Mouse (Mus musculus) MEL (cell line): ENCODE results near the gene Cbarp. TPM values are rescaled to one million over a fixed set of nuclear protein-coding genes. Genes with fewer than 3 reads are reported as not detected.
A peak's percentile ranks its signal among the peaks of the same experiment; 100 is the strongest.

Experiments
- DNase-seq: peaks from one replicate; pipeline ENCODE4 v3.0.0; 2011; ENCODE audit warnings: low read depth, low spot score
- H3K27ac ChIP-seq: 2 replicates; pipeline ENCODE4 v1.5.1; 2012; ENCODE audit warnings: low read depth, mild to moderate bottlenecking, control low read depth, low read length, moderate library complexity; ENCODE audit not compliant: control insufficient read depth
- H3K27me3 ChIP-seq, 2 experiments: fragments of 150-350 bp in 1 of 2; sonication (generic) in 1 of 2; 2 replicates each; pipeline ENCODE4 v1.6.1; 2012; ENCODE audit warnings: low read length in 2 of 2, mild to moderate bottlenecking in 2 of 2, improper control_type of control experiment in 1 of 2, moderate library complexity in 1 of 2; ENCODE audit not compliant: insufficient read depth in 2 of 2, control insufficient read depth in 1 of 2
- H3K36me3 ChIP-seq, 2 experiments: 2 replicates each; pipeline ENCODE4 v1.6.1; 2012 to 2014; ENCODE audit warnings: low read length in 2 of 2, improper control_type of control experiment in 1 of 2, inconsistent platforms in 1 of 2, mild to moderate bottlenecking in 1 of 2; ENCODE audit not compliant: insufficient read depth in 2 of 2, control insufficient read depth in 1 of 2
- H3K4me1 ChIP-seq, 2 experiments: fragments of 150-350 bp in 1 of 2; sonication (generic) in 1 of 2; 2 replicates each; pipeline ENCODE4 v1.6.1; 2012; ENCODE audit warnings: low read length in 2 of 2, improper control_type of control experiment in 1 of 2, mild to moderate bottlenecking in 1 of 2; ENCODE audit not compliant: insufficient read depth in 2 of 2, control insufficient read depth in 1 of 2
- H3K4me3 ChIP-seq, 2 experiments: fragments of 150-350 bp in 1 of 2; sonication (generic) in 1 of 2; 2 replicates each; pipeline ENCODE4 v1.5.1; 2012; ENCODE audit warnings: low read depth in 2 of 2, low read length in 2 of 2, mild to moderate bottlenecking in 2 of 2, moderate library complexity in 2 of 2, control low read depth in 1 of 2, improper control_type of control experiment in 1 of 2; ENCODE audit not compliant: control insufficient read depth in 1 of 2, insufficient read depth in 1 of 2
- H3K79me2 ChIP-seq: 2 replicates; pipeline ENCODE4 v1.6.1; 2012; ENCODE audit warnings: mild to moderate bottlenecking, low read length, moderate library complexity; ENCODE audit not compliant: control insufficient read depth, poor library complexity, insufficient read depth
- H3K9ac ChIP-seq: 2 replicates; pipeline ENCODE4 v1.6.1; 2012; ENCODE audit warnings: low read depth, mild to moderate bottlenecking, control low read depth, low read length, moderate library complexity; ENCODE audit not compliant: control insufficient read depth, poor library complexity, severe bottlenecking
- H3K9me3 ChIP-seq: fragments of 150-350 bp; sonication (generic); replicated peaks from 2 replicates; pipeline ENCODE4 v1.6.1; 2012; ENCODE audit warnings: mild to moderate bottlenecking, low read length, improper control_type of control experiment, moderate library complexity; ENCODE audit not compliant: insufficient read depth
- BHLHE40 ChIP-seq: IDR thresholded peaks from 2 replicates; pipeline ENCODE4 v1.6.1; 2012; ENCODE audit warnings: low read depth, mild to moderate bottlenecking, inconsistent platforms, low read length, improper control_type of control experiment, borderline replicate concordance
- CTCF ChIP-seq, 3 experiments: IDR thresholded peaks in 2 of 3; conservative IDR thresholded peaks in 1 of 3; 2 replicates each; pipeline ENCODE4 v1.5.1; 2011 to 2012; ENCODE audit warnings: low read length in 3 of 3, low read depth in 2 of 3, mild to moderate bottlenecking in 2 of 3, improper control_type of control experiment in 1 of 3, inconsistent platforms in 1 of 3, mixed read lengths in 1 of 3, moderate library complexity in 1 of 3; ENCODE audit not compliant: control insufficient read depth in 1 of 3, insufficient read depth in 1 of 3, poor library complexity in 1 of 3, severe bottlenecking in 1 of 3
- ETS1 ChIP-seq: IDR thresholded peaks from 2 replicates; pipeline ENCODE4 v1.6.1; 2012; ENCODE audit warnings: low read depth, mild to moderate bottlenecking, inconsistent platforms, low read length, improper control_type of control experiment, moderate library complexity
- KAT2A ChIP-seq: conservative IDR thresholded peaks from 2 replicates; pipeline ENCODE4 v1.6.1; 2012; ENCODE audit warnings: low read depth, low read length, improper control_type of control experiment, inconsistent platforms
- MAFK ChIP-seq: IDR thresholded peaks from 2 replicates; pipeline ENCODE4 v1.6.1; 2011; ENCODE audit warnings: low read depth, mild to moderate bottlenecking, low read length, improper control_type of control experiment, borderline replicate concordance
- MEF2A ChIP-seq: IDR thresholded peaks from 2 replicates; pipeline ENCODE4 v1.6.1; 2014; ENCODE audit warnings: low read depth, mild to moderate bottlenecking, inconsistent platforms, low read length, improper control_type of control experiment; ENCODE audit not compliant: poor library complexity, insufficient replicate concordance, severe bottlenecking; ENCODE audit errors: extremely low read depth
- NRF1 ChIP-seq: IDR thresholded peaks from 2 replicates; pipeline ENCODE4 v1.6.1; 2014; ENCODE audit warnings: low read depth, mild to moderate bottlenecking, inconsistent platforms, low read length, improper control_type of control experiment, moderate library complexity; ENCODE audit not compliant: poor library complexity, insufficient read depth, severe bottlenecking
- POLR2A ChIP-seq, 2 experiments: IDR thresholded peaks; 2 replicates each; pipeline ENCODE4 v1.6.1; 2011 to 2012; ENCODE audit warnings: low read length in 2 of 2, mild to moderate bottlenecking in 2 of 2, control low read depth in 1 of 2, improper control_type of control experiment in 1 of 2, low read depth in 1 of 2, moderate library complexity in 1 of 2; ENCODE audit not compliant: control insufficient read depth in 1 of 2, insufficient read depth in 1 of 2, poor library complexity in 1 of 2
- POLR2AphosphoS2 ChIP-seq: IDR thresholded peaks from 2 replicates; pipeline ENCODE4 v1.6.1; 2011; ENCODE audit warnings: low read length, improper control_type of control experiment
- RCOR1 ChIP-seq: IDR thresholded peaks from 2 replicates; pipeline ENCODE4 v1.6.1; 2012; ENCODE audit warnings: low read depth, mild to moderate bottlenecking, inconsistent platforms, low read length, improper control_type of control experiment
- SIN3A ChIP-seq: IDR thresholded peaks from 2 replicates; pipeline ENCODE4 v1.6.1; 2012; ENCODE audit warnings: low read length, improper control_type of control experiment, inconsistent platforms
- TAL1 ChIP-seq: IDR thresholded peaks from 2 replicates; pipeline ENCODE4 v1.6.1; 2012; ENCODE audit warnings: mild to moderate bottlenecking, inconsistent platforms, low read length, moderate library complexity, mixed read lengths
- TBP ChIP-seq: IDR thresholded peaks from 2 replicates; pipeline ENCODE4 v1.8.0; 2011; ENCODE audit warnings: low read depth, low read length, improper control_type of control experiment
- ZC3H11A ChIP-seq: IDR thresholded peaks from 2 replicates; pipeline ENCODE4 v1.6.1; 2012; ENCODE audit warnings: low read depth, mild to moderate bottlenecking, inconsistent platforms, low read length, improper control_type of control experiment
- ZMIZ1 ChIP-seq: IDR thresholded peaks from 2 replicates; pipeline ENCODE4 v1.6.1; 2012; ENCODE audit warnings: low read depth, mild to moderate bottlenecking, inconsistent platforms, low read length, improper control_type of control experiment, moderate library complexity
- ZNF384 ChIP-seq: IDR thresholded peaks from 2 replicates; pipeline ENCODE4 v1.6.1; 2012; ENCODE audit warnings: low read depth, mild to moderate bottlenecking, inconsistent platforms, low read length, improper control_type of control experiment
- polyA plus RNA-seq, 2 experiments: library from polyadenylated mRNA; stranded (reverse) in 1 of 2; unstranded in 1 of 2; fragments of >175 nt in 1 of 2; fragments of >200 nt in 1 of 2; gene quantifications; 2 replicates each; pipeline versions ENCODE4 v1.2.1 to v1.2.4; 2012; ENCODE audit warnings: low replicate concordance in 2 of 2, low read depth in 1 of 2; ENCODE audit not compliant: insufficient read length in 2 of 2, insufficient read depth in 1 of 2, missing spikeins in 1 of 2
- total RNA-seq: library from RNA; depleted of rRNA; stranded (reverse); fragments of 300-350 nt; gene quantifications from 2 replicates; pipeline ENCODE4 v1.2.3, GENCODE M21; 2012

Cbarp gene
- total and polyA plus RNA-seq, 3 experiments = 6.8 to 19.3 TPM; not detected in 1

GRCm38 (mm10) chr10:80102216-80102915 lies 38.3 kb downstream of the Cbarp start (continued):
- peak; percentile 79 to 80; a peak in 3 of 4 replicates for TF ChIP-seq POLR2A (IDR thresholded peaks at IDR 0.05; ENCODE audit: control insufficient read depth in 1 of 2, insufficient read depth in 1 of 2, low read depth in 1 of 2, low read length in 2 of 2, poor library complexity in 1 of 2)
- peak; percentile 85 for TF ChIP-seq SIN3A
- TF ChIP-seq POLR2AphosphoS2 = peak; percentile 50
- TF ChIP-seq TAL1 = no peak
- TF ChIP-seq NRF1 = 0 out of 2 replicates have a peak, but pooled peaks have one; percentile 33
- TF ChIP-seq RCOR1 = no peak
- TF ChIP-seq TBP = peak; percentile 63; the same call in 1 of the 2 replicates
- TF ChIP-seq KAT2A = no peak; the same call in 1 of the 2 replicates
- TF ChIP-seq MEF2A = no peak
- TF ChIP-seq ZMIZ1 = no peak

- Histone ChIP-seq H3K9ac (no peak overlapping the region), H3K9me3 (no peaks in the 10 kb centered on the region), H3K36me3 (peaks cover 0 to 21% of the 10 kb centered on the region in 2 experiments; a peak in 3 of 4 replicates), H3K27me3 (no peaks in the 10 kb centered on the region), H3K4me1 (peaks cover 13 to 41% of the 10 kb centered on the region in 2 experiments), H3K79me2 (peaks cover 47% of the 10 kb centered on the region), H3K4me3 (peak overlapping the region in 1 of 2 experiments; percentile 99; a peak in 1 of 4 replicates), H3K27ac (no peak overlapping the region)
- DNase-seq = no peak
- TF ChIP-seq ZNF384 (peak; percentile 40; the same call in 1 of the 2 replicates), BHLHE40 (no peak), KAT2A (no peak)
- TF ChIP-seq, all 39 proteins: peak for 1
Measured at GRCm38 (mm10) chr10:80100982-80101381, 39.7 kb downstream of the Cbarp start.

GRCm38 (mm10) chr10:80098630-80099029 lies 42.0 kb downstream of the Cbarp start:
- no peak for DNase-seq
- no peak for TF ChIP-seq ETS1
- TF ChIP-seq ZC3H11A = no peak
- no peak for TF ChIP-seq RCOR1
- no peak for TF ChIP-seq MAFK
- TF ChIP-seq POLR2AphosphoS2 = no peak
- TF ChIP-seq CTCF (IDR thresholded peaks at IDR 0.05 in 2 of 3, conservative IDR thresholded peaks at IDR 0.05 in 1 of 3; ENCODE audit: control insufficient read depth in 1 of 3, insufficient read depth in 1 of 3, low read depth in 2 of 3, low read length in 3 of 3, poor library complexity in 1 of 3, severe bottlenecking in 1 of 3) = no peak
- Histone ChIP-seq H3K36me3 (peaks cover 0 to 21% of the 10 kb centered on the region in 2 experiments; a peak in 3 of 4 replicates), H3K4me1 (peaks cover 11 to 35% of the 10 kb centered on the region in 2 experiments), H3K27ac (no peak overlapping the region), H3K79me2 (peaks cover 47% of the 10 kb centered on the region), H3K4me3 (no peak overlapping the region), H3K27me3 (no peaks in the 10 kb centered on the region), H3K9ac (no peak overlapping the region), H3K9me3 (no peaks in the 10 kb centered on the region)
